Mouse (Mus musculus) thymus, adult 2 months (tissue): ENCODE measurements around the gene Cnot6.

Source experiments
- CTCF ChIP-seq: fragments of 200-500 bp; IDR thresholded peaks from 2 replicates; pipeline ENCODE4 v1.5.1; 2012; ENCODE audit warnings: mild to moderate bottlenecking, control low read depth, low read length, moderate library complexity, borderline replicate concordance; ENCODE audit not compliant: control insufficient read depth, poor library complexity, insufficient read depth; ENCODE audit errors: extremely low read depth
- POLR2A ChIP-seq: fragments of 200-500 bp; IDR thresholded peaks from 2 replicates; pipeline ENCODE4 v1.6.1; 2012; ENCODE audit warnings: mild to moderate bottlenecking, low read length, control low read depth, moderate library complexity; ENCODE audit not compliant: control insufficient read depth, poor library complexity, insufficient read depth; ENCODE audit errors: extremely low read depth

DNA sequence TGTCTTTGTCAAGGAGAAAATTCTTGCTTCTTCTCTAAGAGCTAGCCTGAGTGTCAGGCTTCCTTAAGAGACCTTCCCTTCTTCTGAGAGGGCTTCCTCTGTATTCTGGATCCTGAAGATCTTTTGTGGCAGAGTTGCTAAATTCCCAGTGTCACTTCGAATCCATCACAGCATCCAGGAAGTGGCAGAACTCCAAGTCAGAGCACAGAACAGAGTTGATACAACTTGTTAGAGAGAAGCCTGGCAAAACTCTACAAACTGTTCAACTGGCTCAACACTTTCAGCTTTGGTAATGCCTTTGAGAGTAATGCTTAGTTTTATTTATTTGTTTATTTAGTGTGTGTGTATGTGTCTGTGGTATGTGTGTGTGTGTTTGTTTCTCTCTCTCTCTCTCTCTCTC lies 25.1 kb upstream of the Cnot6 start:
- TF ChIP-seq POLR2A (no peak), CTCF (no peak)
